ENCODE assay signal across 9 mouse cellular contexts in genomic region chr7:139943674-139944281, GRCm38 (mm10). TPM values are rescaled to one million over a fixed set of nuclear protein-coding genes. Genes with fewer than 3 reads are reported as not detected.
DNase-seq lines count a peak whose midpoint lies in the region; ATAC-seq and TF ChIP-seq lines count a peak whose summit lies in the region.
"Had no signal": no experiment of that assay in that cellular context is flagged by ENCODE, and none has a peak within 500 bp of the region (broad histone marks: within the 10 kb centered on the region; RNA-seq: fewer than 3 reads in every experiment).

Gene Utf1, plus strand, starts transcription at chr7:139943789.

- H3K4me2 ChIP-seq in heart, embryonic 11.5 days, result peak within 1 kb of the TSS; percentile 66
- peak within 1 kb of the TSS; percentile 52 for H3K4me2 ChIP-seq in forebrain, embryonic 15.5 days (replicated peaks)
- H3K4me2 ChIP-seq in intestine, postnatal 0 days (replicated peaks; ENCODE audit: low read depth), result peak within 1 kb of the TSS; percentile 64
- peak within 1 kb of the TSS; percentile 46 for H3K4me2 ChIP-seq in lung, postnatal 0 days (replicated peaks; ENCODE audit: low read depth, low read length)

- no peaks in the 10 kb centered on the region for H3K4me1 ChIP-seq in heart, embryonic 11.5 days (ENCODE audit: control insufficient read depth, insufficient read depth, low read length)
- H3K4me1 ChIP-seq in forebrain, embryonic 15.5 days, result peaks cover 13% of the 10 kb centered on the region
- H3K4me1 ChIP-seq in intestine, postnatal 0 days (replicated peaks; ENCODE audit: control insufficient read depth, insufficient read depth, low read length), result no peaks in the 10 kb centered on the region
- no peaks in the 10 kb centered on the region; the same call in 1 of the 2 replicates for H3K4me1 ChIP-seq in lung, postnatal 0 days (ENCODE audit: insufficient read depth, low read depth, low read length)
- peaks cover 8% of the 10 kb centered on the region for H3K4me1 ChIP-seq in small intestine, adult 2 months (ENCODE audit: control insufficient read depth, insufficient read depth, insufficient read length, low read length)

- no peak for TF ChIP-seq POLR2A in small intestine, adult 2 months (IDR thresholded peaks at IDR 0.05; ENCODE audit: low read depth, low read length)

- peaks cover 80% of the 10 kb centered on the region for H3K27me3 ChIP-seq in heart, embryonic 11.5 days (ENCODE audit: control insufficient read depth, insufficient read depth, low read length)
- peaks cover 69% of the 10 kb centered on the region for H3K27me3 ChIP-seq in forebrain, embryonic 15.5 days
- H3K27me3 ChIP-seq in intestine, postnatal 0 days (replicated peaks; ENCODE audit: control insufficient read depth, insufficient read depth, low read length), result peaks cover 55% of the 10 kb centered on the region
- H3K27me3 ChIP-seq in lung, postnatal 0 days (replicated peaks; ENCODE audit: insufficient read depth, low read length), result peaks cover 22% of the 10 kb centered on the region
- H3K27me3 ChIP-seq in small intestine, adult 2 months (ENCODE audit: control insufficient read depth, insufficient read depth, low read length), result peaks cover 26% of the 10 kb centered on the region

- WGBS in heart, embryonic 11.5 days (ENCODE audit: insufficient replicate concordance), result 2% methylated on average over 59 of the region's 59 CpGs
- under 1% methylated on average over 58 of the region's 59 CpGs for WGBS in forebrain, embryonic 15.5 days
- WGBS in intestine, postnatal 0 days, result under 1% methylated on average over 59 of the region's 59 CpGs
- 3% methylated on average over 50 of the region's 59 CpGs for WGBS in lung, postnatal 0 days
- 2% methylated on average over 59 of the region's 59 CpGs for WGBS in small intestine, adult 2 months

- no peak for ATAC-seq in heart, embryonic 11.5 days (replicated peaks; ENCODE audit: insufficient number of reproducible peaks, low FRiP score, low TSS enrichment)
- ATAC-seq in forebrain, embryonic 15.5 days (replicated peaks), result peak; percentile 46; the same call in 1 of the 2 replicates
- peak; percentile 19; the same call in 1 of the 2 replicates for ATAC-seq in intestine, postnatal 0 days
- ATAC-seq in lung, postnatal 0 days, result peak; percentile 56

- no peak for TF ChIP-seq CTCF in intestine, postnatal 0 days (IDR thresholded peaks at IDR 0.05; ENCODE audit: low read depth)
- no peak for TF ChIP-seq CTCF in lung, postnatal 0 days (IDR thresholded peaks at IDR 0.05)
- no peak for TF ChIP-seq CTCF in small intestine, adult 2 months (IDR thresholded peaks at IDR 0.05; ENCODE audit: extremely low read depth, insufficient read length, insufficient replicate concordance, low read depth, low read length)

- no peaks in the 10 kb centered on the region for H3K36me3 ChIP-seq in heart, embryonic 11.5 days (ENCODE audit: control insufficient read depth, insufficient read depth, low read length)
- no peaks in the 10 kb centered on the region for H3K36me3 ChIP-seq in forebrain, embryonic 15.5 days
- H3K36me3 ChIP-seq in intestine, postnatal 0 days (ENCODE audit: control insufficient read depth, insufficient read depth), result no peaks in the 10 kb centered on the region
- H3K36me3 ChIP-seq in lung, postnatal 0 days (ENCODE audit: insufficient read depth, low read length), result no peaks in the 10 kb centered on the region
- H3K36me3 ChIP-seq in small intestine, adult 2 months (ENCODE audit: control insufficient read depth, insufficient read depth, low read length), result no peaks in the 10 kb centered on the region

- no peaks in the 10 kb centered on the region for H3K9me3 ChIP-seq in heart, embryonic 11.5 days (replicated peaks; ENCODE audit: control insufficient read depth, low read length)
- H3K9me3 ChIP-seq in forebrain, embryonic 15.5 days, result no peaks in the 10 kb centered on the region
- H3K9me3 ChIP-seq in intestine, postnatal 0 days (ENCODE audit: control insufficient read depth), result no peaks in the 10 kb centered on the region
- H3K9me3 ChIP-seq in lung, postnatal 0 days (ENCODE audit: low read length), result no peaks in the 10 kb centered on the region

- no peak for DNase-seq in heart, adult 8-10 months (ENCODE audit: low spot score)
- DNase-seq in ZHBTc4 (ENCODE audit: low read depth, low spot score), result peak; percentile 95
- DNase-seq in lung, postnatal 0 days (ENCODE audit: low spot score), result peak; percentile 68
- DNase-seq in layer of hippocampus, postnatal 36 days, result no peak

- peak within 1 kb of the TSS; percentile 35 for H3K4me3 ChIP-seq in heart, embryonic 11.5 days (ENCODE audit: low read depth, low read length)
- peak within 1 kb of the TSS; percentile 34 for H3K4me3 ChIP-seq in forebrain, embryonic 15.5 days
- H3K4me3 ChIP-seq in intestine, postnatal 0 days (ENCODE audit: low read depth, low read length), result peak within 1 kb of the TSS; percentile 38
- peak within 1 kb of the TSS; percentile 24 for H3K4me3 ChIP-seq in lung, postnatal 0 days (ENCODE audit: low read depth, low read length)
- H3K4me3 ChIP-seq in small intestine, adult 2 months (ENCODE audit: low read depth, low read length), result peak within 1 kb of the TSS; percentile 45

- H3K9ac ChIP-seq in heart, embryonic 11.5 days (ENCODE audit: low read depth, low read length), result no peak within 1 kb of the TSS
- 0 out of 2 replicates have a peak within 1 kb of the TSS, but pooled peaks have one; percentile 10 for H3K9ac ChIP-seq in forebrain, embryonic 15.5 days (replicated peaks)
- H3K9ac ChIP-seq in intestine, postnatal 0 days (ENCODE audit: low read depth, low read length), result no peak within 1 kb of the TSS
- H3K9ac ChIP-seq in lung, postnatal 0 days (replicated peaks; ENCODE audit: low read depth), result no peak within 1 kb of the TSS

- TF ChIP-seq EP300 in lung, postnatal 0 days (IDR thresholded peaks at IDR 0.05), result no peak

- no peak within 1 kb of the TSS for H3K27ac ChIP-seq in heart, embryonic 11.5 days (ENCODE audit: low read depth, low read length)
- H3K27ac ChIP-seq in forebrain, embryonic 15.5 days (replicated peaks), result no peak within 1 kb of the TSS
- H3K27ac ChIP-seq in intestine, postnatal 0 days (ENCODE audit: low read depth, low read length), result no peak within 1 kb of the TSS
- no peak within 1 kb of the TSS for H3K27ac ChIP-seq in lung, postnatal 0 days (ENCODE audit: low read length)
- no peak within 1 kb of the TSS for H3K27ac ChIP-seq in small intestine, adult 2 months (ENCODE audit: insufficient read depth, low read depth, low read length)

RNA-seq across cellular contexts. Expression of gene Utf1, which starts in this region (rescaled TPM):
- polyA plus RNA-seq in heart, embryonic 11.5 days (2014; fragmentation: Nextera tagmentation; extraction: Ambion mirVana), result not detected in 2 replicates
- total RNA-seq in heart, adult 8-10 months (2022), result not detected
- not detected in 2 replicates for polyA plus RNA-seq in forebrain, embryonic 15.5 days (2015; fragmentation: Nextera tagmentation; extraction: Ambion mirVana)
- polyA plus RNA-seq in intestine, postnatal 0 days (2015; fragmentation: Nextera tagmentation; extraction: Ambion mirVana), result not detected in 2 replicates
- polyA plus RNA-seq in lung, postnatal 0 days (2015; fragmentation: Nextera tagmentation; extraction: Ambion mirVana), result not detected in 2 replicates
- 0.20 and 0.67 TPM in 2 replicates for polyA plus RNA-seq in small intestine, adult 2 months (2012; rRNA removed)
- total RNA-seq in layer of hippocampus, postnatal 36 days (2021), result not detected
- total RNA-seq: left cerebral cortex, adult 18-20 months had no signal

Comparison
In these comparisons a context has a peak if more than half of its experiments do, and no peak if none do; other contexts are left out.
1. Peak in ATAC-seq, H3K4me3 ChIP-seq, H3K9ac ChIP-seq and H3K4me2 ChIP-seq in forebrain, embryonic 15.5 days; RNA of the gene not detected or under 1 TPM.
2. Peak in ATAC-seq, H3K4me3 ChIP-seq and H3K4me2 ChIP-seq in intestine, postnatal 0 days; RNA of the gene not detected or under 1 TPM.
3. Peak in DNase-seq, ATAC-seq, H3K4me3 ChIP-seq and H3K4me2 ChIP-seq in lung, postnatal 0 days; RNA of the gene not detected or under 1 TPM.